Mouse (Mus musculus): ENCODE measurements around the gene Gm11361. TPM values are rescaled to one million over a fixed set of nuclear protein-coding genes. Genes with fewer than 3 reads are reported as not detected.

The Gm11361 gene
- 0.60 TPM in 1 of 2 replicates, not detected in the other for polyA plus RNA-seq (2012; rRNA removed)

DNA sequence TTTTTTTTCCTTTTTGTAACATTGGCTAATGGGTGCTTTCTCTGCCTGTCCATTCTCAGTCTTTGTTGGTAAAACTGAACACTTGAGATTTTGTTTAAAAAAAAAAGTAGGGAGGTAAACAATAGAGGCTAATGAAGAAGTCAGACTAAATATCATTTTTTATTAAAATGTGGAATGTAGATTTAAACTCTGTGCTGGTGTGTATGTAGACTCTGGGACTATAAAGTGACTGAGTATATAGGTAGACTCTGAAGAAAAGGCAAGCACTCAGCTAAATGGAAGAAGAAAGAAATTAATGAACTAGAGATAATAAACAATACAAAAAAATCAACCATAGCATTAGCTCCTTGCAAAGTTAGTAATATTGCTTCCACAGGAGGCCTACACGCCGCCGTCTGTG is at the start of gene Gm11361:
Gene Gm11361 (plus strand): TSS at position 301 of the 400 bp plus-strand sequence.
- WGBS, result 99% methylated on average over 3 of the region's 3 CpGs
- TF ChIP-seq CTCF (IDR thresholded peaks at IDR 0.05; ENCODE audit: insufficient read depth, low read length), result no peak
- TF ChIP-seq POLR2A (IDR thresholded peaks at IDR 0.05; ENCODE audit: borderline replicate concordance, extremely low read depth, low read depth, low read length), result no peak
- Histone ChIP-seq H3K4me3 (replicated peaks; ENCODE audit: extremely low read depth, low read depth, low read length) (no peak within 1 kb of the TSS), H3K4me1 (ENCODE audit: control insufficient read depth, insufficient read depth, low read length) (no peaks in the 10 kb centered on the region)
- no peak for DNase-seq

DNA sequence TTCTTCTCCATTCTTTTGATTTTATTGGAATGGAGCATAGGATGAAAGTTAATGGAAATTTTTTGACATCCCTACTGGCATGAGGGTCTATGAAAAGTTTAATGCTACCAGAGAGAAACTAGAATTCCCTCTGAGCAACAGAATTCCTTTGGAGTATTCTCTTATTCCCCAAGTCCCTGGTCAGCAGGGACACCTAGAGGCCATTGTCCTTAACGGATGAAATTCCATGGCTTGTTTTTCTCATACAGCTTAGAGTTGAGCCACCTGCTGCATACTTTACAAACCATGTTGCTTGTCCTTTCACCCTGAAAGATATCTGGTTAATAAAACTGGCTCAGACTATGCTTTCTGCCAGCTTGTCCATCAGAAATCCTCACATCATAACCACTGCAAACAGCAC is 7.1 kb downstream of the Gm11361 start:
- TF ChIP-seq CTCF (IDR thresholded peaks at IDR 0.05; ENCODE audit: insufficient read depth, low read length), result no peak
- TF ChIP-seq POLR2A (IDR thresholded peaks at IDR 0.05; ENCODE audit: borderline replicate concordance, extremely low read depth, low read depth, low read length), result no peak
- no peaks in the 10 kb centered on the region for H3K4me1 ChIP-seq (ENCODE audit: control insufficient read depth, insufficient read depth, low read length)
- H3K4me3 ChIP-seq (replicated peaks; ENCODE audit: extremely low read depth, low read depth, low read length), result no peak overlapping the region
- 37% methylated on average over 1 of the region's 1 CpGs for WGBS
- DNase-seq, result no peak

- Histone ChIP-seq H3K4me1 (ENCODE audit: control insufficient read depth, insufficient read depth, low read length) (no peaks in the 10 kb centered on the region), H3K4me3 (replicated peaks; ENCODE audit: extremely low read depth, low read depth, low read length) (no peak overlapping the region)
- TF ChIP-seq CTCF (IDR thresholded peaks at IDR 0.05; ENCODE audit: insufficient read depth, low read length) (no peak), POLR2A (IDR thresholded peaks at IDR 0.05; ENCODE audit: borderline replicate concordance, extremely low read depth, low read depth, low read length) (no peak)
- no peak for DNase-seq
- 89% methylated on average over 3 of the region's 3 CpGs for WGBS
These were observed 30.0 kb downstream of the Gm11361 start for GRCm38 (mm10) chr13:28287368-28287767.

GRCm38 (mm10) chr13:28294272-28294671 is 36.9 kb downstream of the Gm11361 start:
- whole genome bisulfite sequencing, result 87% methylated on average over 4 of the region's 4 CpGs
- no peak for TF ChIP-seq CTCF (IDR thresholded peaks at IDR 0.05; ENCODE audit: insufficient read depth, low read length)
- no peak for TF ChIP-seq POLR2A (IDR thresholded peaks at IDR 0.05; ENCODE audit: borderline replicate concordance, extremely low read depth, low read depth, low read length)
- Histone ChIP-seq H3K4me1 (ENCODE audit: control insufficient read depth, insufficient read depth, low read length) (no peaks in the 10 kb centered on the region), H3K4me3 (replicated peaks; ENCODE audit: extremely low read depth, low read depth, low read length) (no peak overlapping the region)
- DNase-seq, result no peak

GRCm38 (mm10) chr13:28294757-28295361 is 37.5 kb downstream of the Gm11361 start:
- no peak for DNase-seq

GRCm38 (mm10) chr13:28295492-28295891 is 38.2 kb downstream of the Gm11361 start:
- WGBS, result 83% methylated on average over 5 of the region's 5 CpGs
- H3K4me3 ChIP-seq (replicated peaks; ENCODE audit: extremely low read depth, low read depth, low read length), result no peak overlapping the region
- TF ChIP-seq POLR2A (IDR thresholded peaks at IDR 0.05; ENCODE audit: borderline replicate concordance, extremely low read depth, low read depth, low read length) (no peak), CTCF (IDR thresholded peaks at IDR 0.05; ENCODE audit: insufficient read depth, low read length) (no peak)
- no peaks in the 10 kb centered on the region for H3K4me1 ChIP-seq (ENCODE audit: control insufficient read depth, insufficient read depth, low read length)
- DNase-seq, result no peak

More at GRCm38 (mm10) chr13:28294757-28295361, 37.5 kb downstream of the Gm11361 start:
- 42% methylated on average over 3 of the region's 3 CpGs for WGBS
- TF ChIP-seq POLR2A (IDR thresholded peaks at IDR 0.05; ENCODE audit: borderline replicate concordance, extremely low read depth, low read depth, low read length), result no peak
- no peak for TF ChIP-seq CTCF (IDR thresholded peaks at IDR 0.05; ENCODE audit: insufficient read depth, low read length)
- H3K4me3 ChIP-seq (replicated peaks; ENCODE audit: extremely low read depth, low read depth, low read length), result no peak overlapping the region
- no peaks in the 10 kb centered on the region for H3K4me1 ChIP-seq (ENCODE audit: control insufficient read depth, insufficient read depth, low read length)

GRCm38 (mm10) chr13:28297098-28297497 is 39.8 kb downstream of the Gm11361 start:
- Histone ChIP-seq H3K4me1 (ENCODE audit: control insufficient read depth, insufficient read depth, low read length) (no peaks in the 10 kb centered on the region), H3K4me3 (replicated peaks; ENCODE audit: extremely low read depth, low read depth, low read length) (no peak overlapping the region)
- 41% methylated on average over 2 of the region's 2 CpGs for whole genome bisulfite sequencing
- TF ChIP-seq POLR2A (IDR thresholded peaks at IDR 0.05; ENCODE audit: borderline replicate concordance, extremely low read depth, low read depth, low read length), result no peak
- DNase-seq, result no peak

- TF ChIP-seq POLR2A (IDR thresholded peaks at IDR 0.05; ENCODE audit: borderline replicate concordance, extremely low read depth, low read depth, low read length), result no peak
- no peak for TF ChIP-seq CTCF (IDR thresholded peaks at IDR 0.05; ENCODE audit: insufficient read depth, low read length)
- H3K4me1 ChIP-seq (ENCODE audit: control insufficient read depth, insufficient read depth, low read length), result no peaks in the 10 kb centered on the region
- no peak overlapping the region for H3K4me3 ChIP-seq (replicated peaks; ENCODE audit: extremely low read depth, low read depth, low read length)
- 67% methylated on average over 2 of the region's 2 CpGs for WGBS
- DNase-seq, result no peak
These were observed 40.2 kb downstream of the Gm11361 start for GRCm38 (mm10) chr13:28297577-28297976.

Other genes with a start within 250 kb of the Gm11361 start
- not detected in 2 replicates for gene Prl4a1, start 241.3 kb upstream of the Gm11361 start, polyA plus RNA-seq (2012; rRNA removed)
- gene Prl5a1, start 115.0 kb upstream of the Gm11361 start, polyA plus RNA-seq (2012; rRNA removed), result not detected in 2 replicates